Mouse (Mus musculus) neural tube, embryonic 12.5 days (tissue): ENCODE measurements at regions not wholly inside any gene's neighbourhood (a gene's known extent, or its start where the extent isn't known, plus 50 kb on each side); places are given as distances from the start of the nearest gene placed in this dataset.

ENCODE experiments used
- ATAC-seq: fragments of 200-750 bp; cut with Nextera tagmentation; 2 replicates; pipeline ENCODE4 v1.8.0; 2017; ENCODE audit warnings: low read depth, mild to moderate bottlenecking, moderate TSS enrichment, moderate library complexity; ENCODE audit not compliant: low FRiP score
- H3K27ac ChIP-seq: fragments of 300-500 bp; sonication (generic); 2 replicates; pipeline ENCODE4 v1.5.1; 2016
- H3K27me3 ChIP-seq: fragments of 300-500 bp; sonication (generic); replicated peaks from 2 replicates; pipeline ENCODE4 v1.6.1; 2016; ENCODE audit warnings: mild to moderate bottlenecking
- H3K36me3 ChIP-seq: fragments of 300-500 bp; sonication (generic); 2 replicates; pipeline ENCODE4 v1.6.1; 2016; ENCODE audit warnings: mild to moderate bottlenecking
- H3K4me1 ChIP-seq: fragments of 300-500 bp; sonication (generic); 2 replicates; pipeline ENCODE4 v1.6.1; 2016
- H3K4me2 ChIP-seq: fragments of 300-500 bp; sonication (generic); replicated peaks from 2 replicates; pipeline ENCODE4 v1.6.1; 2016; ENCODE audit warnings: mild to moderate bottlenecking
- H3K4me3 ChIP-seq: fragments of 300-500 bp; sonication (generic); 2 replicates; pipeline ENCODE4 v1.5.1; 2016
- H3K9ac ChIP-seq: fragments of 300-500 bp; sonication (generic); 2 replicates; pipeline ENCODE4 v1.6.1; 2016; ENCODE audit warnings: mild to moderate bottlenecking
- H3K9me3 ChIP-seq: fragments of 300-500 bp; sonication (generic); 2 replicates; pipeline ENCODE4 v1.6.1; 2016; ENCODE audit warnings: mild to moderate bottlenecking
- WGBS: fragments of 180-500 bp; shearing (Covaris S2); methylation state at CpG from one replicate; pipeline ENCODE4 v1.1.7; 2016; 5-methylcytosine and 5-hydroxymethylcytosine counted together

- Histone ChIP-seq H3K9ac (no peak overlapping the region), H3K27me3 (no peaks in the 10 kb centered on the region), H3K4me1 (no peaks in the 10 kb centered on the region), H3K4me2 (no peak overlapping the region), H3K27ac (no peak overlapping the region), H3K36me3 (no peaks in the 10 kb centered on the region), H3K9me3 (no peaks in the 10 kb centered on the region), H3K4me3 (no peak overlapping the region)
- WGBS, result 57% methylated on average over 2 of the region's 2 CpGs
- ATAC-seq, result no peak
These were observed 340.9 kb upstream of the Cntn3 start for GRCm38 (mm10) chr6:102913776-102914175.

GRCm38 (mm10) chr6:102903960-102904359 lies 331.1 kb upstream of the Cntn3 start:
- Histone ChIP-seq H3K27ac (no peak overlapping the region), H3K27me3 (no peaks in the 10 kb centered on the region), H3K9ac (no peak overlapping the region), H3K9me3 (no peaks in the 10 kb centered on the region), H3K4me3 (no peak overlapping the region), H3K4me1 (no peaks in the 10 kb centered on the region), H3K36me3 (no peaks in the 10 kb centered on the region), H3K4me2 (no peak overlapping the region)
- no peak for ATAC-seq
- 62% methylated on average over 5 of the region's 5 CpGs for WGBS

- no peak for ATAC-seq
- Histone ChIP-seq H3K4me3 (no peak overlapping the region), H3K27me3 (no peaks in the 10 kb centered on the region), H3K4me2 (no peak overlapping the region), H3K9ac (no peak overlapping the region), H3K27ac (no peak overlapping the region), H3K36me3 (no peaks in the 10 kb centered on the region), H3K9me3 (no peaks in the 10 kb centered on the region), H3K4me1 (no peaks in the 10 kb centered on the region)
- WGBS, result 48% methylated on average over 1 of the region's 1 CpGs
These were observed 327.7 kb upstream of the Cntn3 start for GRCm38 (mm10) chr6:102900407-102901110.

- Histone ChIP-seq H3K4me1 (no peaks in the 10 kb centered on the region), H3K9ac (no peak overlapping the region), H3K27ac (no peak overlapping the region), H3K4me2 (no peak overlapping the region), H3K9me3 (no peaks in the 10 kb centered on the region), H3K36me3 (no peaks in the 10 kb centered on the region), H3K27me3 (no peaks in the 10 kb centered on the region), H3K4me3 (no peak overlapping the region)
- no peak for ATAC-seq
- 83% methylated on average over 1 of the region's 1 CpGs for WGBS
These were observed 295.5 kb upstream of the Cntn3 start for GRCm38 (mm10) chr6:102868404-102868803.

- ATAC-seq, result no peak
- H3K4me1 ChIP-seq, result no peaks in the 10 kb centered on the region
- H3K36me3 ChIP-seq, result no peaks in the 10 kb centered on the region
- H3K4me3 ChIP-seq, result no peak overlapping the region
- H3K27ac ChIP-seq, result no peak overlapping the region
- no peak overlapping the region for H3K9ac ChIP-seq
- no peak overlapping the region for H3K4me2 ChIP-seq
- no peaks in the 10 kb centered on the region for H3K27me3 ChIP-seq
- H3K9me3 ChIP-seq, result no peaks in the 10 kb centered on the region
- WGBS, result 50% methylated on average over 1 of the region's 1 CpGs
These were observed 271.6 kb upstream of the Cntn3 start for GRCm38 (mm10) chr6:102844507-102844906.

GRCm38 (mm10) chr6:102833151-102833550 lies 260.2 kb upstream of the Cntn3 start:
- Histone ChIP-seq H3K27ac (no peak overlapping the region), H3K36me3 (no peaks in the 10 kb centered on the region), H3K27me3 (no peaks in the 10 kb centered on the region), H3K4me3 (no peak overlapping the region), H3K4me2 (no peak overlapping the region), H3K9ac (no peak overlapping the region), H3K4me1 (no peaks in the 10 kb centered on the region), H3K9me3 (no peaks in the 10 kb centered on the region)
- WGBS, result 11% methylated on average over 2 of the region's 2 CpGs
- ATAC-seq, result 0 out of 2 replicates have a peak, but pooled peaks have one; percentile 37
